Mouse (Mus musculus): ENCODE results near the gene Kif18b.

DNA sequence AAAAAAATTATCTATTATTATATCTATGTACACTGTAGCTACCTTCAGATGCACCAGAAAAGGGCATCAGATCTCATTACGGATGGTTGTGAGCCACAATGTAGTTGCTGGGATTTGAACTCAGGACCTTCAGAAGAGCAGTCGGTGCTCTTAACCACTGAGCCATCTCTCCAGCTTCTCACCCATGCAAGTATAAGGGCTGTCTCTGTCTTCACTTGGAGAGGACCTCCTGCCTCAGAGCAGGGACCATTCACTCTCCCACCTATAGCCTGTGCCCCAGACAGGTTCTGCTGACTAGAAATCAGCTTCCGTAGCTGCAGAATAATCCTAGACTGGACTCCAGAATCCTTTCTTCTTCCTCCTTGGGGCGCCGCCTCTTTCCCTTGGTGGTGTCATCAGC lies 22.8 kb downstream of the Kif18b start:
- TF ChIP-seq POLR2A (IDR thresholded peaks at IDR 0.05; ENCODE audit: insufficient read depth, low read depth, low read length): no peak
- TF ChIP-seq CTCF (IDR thresholded peaks at IDR 0.05; ENCODE audit: insufficient read depth, low read depth, low read length): no peak

Data from olfactory bulb, adult 2 months (tissue).